Mouse (Mus musculus) liver, embryonic 12.5 days (tissue): ENCODE results near the gene Clcnka. TPM values are rescaled to one million over a fixed set of nuclear protein-coding genes. Genes with fewer than 3 reads are reported as not detected.

Experiments
- ATAC-seq: fragments of 200-750 bp; cut with Nextera tagmentation; 2 replicates; pipeline ENCODE4 v1.8.0; 2017; ENCODE audit warnings: moderate number of reproducible peaks, mild to moderate bottlenecking, moderate library complexity
- H3K27ac ChIP-seq: fragments of 300-500 bp; sonication (generic); 2 replicates; pipeline ENCODE4 v1.5.1; 2016; ENCODE audit warnings: mild to moderate bottlenecking
- H3K27me3 ChIP-seq: fragments of 300-500 bp; sonication (generic); replicated peaks from 2 replicates; pipeline ENCODE4 v1.6.1; 2016; ENCODE audit warnings: mild to moderate bottlenecking, moderate library complexity
- H3K36me3 ChIP-seq: fragments of 300-500 bp; sonication (generic); 2 replicates; pipeline ENCODE4 v1.6.1; 2016; ENCODE audit warnings: mild to moderate bottlenecking, moderate library complexity
- H3K4me1 ChIP-seq: fragments of 300-500 bp; sonication (generic); 2 replicates; pipeline ENCODE4 v1.6.1; 2016
- H3K4me2 ChIP-seq: fragments of 300-500 bp; sonication (generic); 2 replicates; pipeline ENCODE4 v1.6.1; 2016; ENCODE audit warnings: mild to moderate bottlenecking, moderate library complexity
- H3K4me3 ChIP-seq: fragments of 300-500 bp; sonication (generic); 2 replicates; pipeline ENCODE4 v1.5.1; 2016; ENCODE audit warnings: mild to moderate bottlenecking, moderate library complexity
- H3K9ac ChIP-seq: fragments of 300-500 bp; sonication (generic); 2 replicates; pipeline ENCODE4 v1.6.1; 2016; ENCODE audit warnings: mild to moderate bottlenecking, moderate library complexity
- H3K9me3 ChIP-seq: fragments of 300-500 bp; sonication (generic); replicated peaks from 2 replicates; pipeline ENCODE4 v1.6.1; 2016; ENCODE audit warnings: mild to moderate bottlenecking, moderate library complexity
- WGBS: fragments of 180-500 bp; shearing (Covaris S2); methylation state at CpG from one replicate; pipeline ENCODE4 v1.1.7; 2016; ENCODE audit not compliant: insufficient replicate concordance; 5-methylcytosine and 5-hydroxymethylcytosine counted together
- polyA plus RNA-seq: library from polyadenylated mRNA; unstranded; fragments of >200 nt; fragmentation: Nextera tagmentation; extraction: Ambion mirVana; gene quantifications from 2 replicates; pipeline ENCODE4 v1.2.1, GENCODE M21; 2016

Clcnka gene
- polyA plus RNA-seq, 1 experiment from 2014 or later, result not detected

GRCm38 (mm10) chr4:141429847-141430246 is 31.3 kb upstream of the Clcnka start:
- H3K27me3 ChIP-seq, result peaks cover 58% of the 10 kb centered on the region
- no peak overlapping the region for H3K4me3 ChIP-seq
- H3K36me3 ChIP-seq, result no peaks in the 10 kb centered on the region
- no peak overlapping the region for H3K9ac ChIP-seq
- ATAC-seq, result no peak
- H3K9me3 ChIP-seq, result no peaks in the 10 kb centered on the region
- WGBS, result 41% methylated on average over 9 of the region's 9 CpGs
- no peak overlapping the region for H3K27ac ChIP-seq
- no peak overlapping the region for H3K4me2 ChIP-seq
- H3K4me1 ChIP-seq, result peaks cover 9% of the 10 kb centered on the region; the same call in 1 of the 2 replicates

DNA sequence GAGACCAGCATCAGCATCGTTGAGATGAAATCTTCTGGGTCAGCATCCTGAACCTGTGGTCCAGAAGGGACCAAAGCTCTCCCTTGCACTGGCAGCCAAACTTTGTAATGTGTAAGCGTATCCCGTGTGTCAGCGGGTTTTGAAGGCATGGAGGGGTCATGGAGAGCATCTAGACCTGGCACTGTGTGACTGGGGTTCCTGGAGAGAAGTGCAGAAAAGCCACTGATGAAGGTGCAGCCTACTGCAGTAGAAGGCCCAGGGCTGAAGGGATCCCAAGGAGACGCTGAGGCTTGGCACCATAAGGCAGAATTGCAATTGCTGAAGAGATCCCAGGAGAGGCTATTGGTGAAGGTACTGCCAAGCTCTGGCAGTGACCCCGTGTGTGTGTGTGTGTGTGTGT is 30.9 kb upstream of the Clcnka start:
- no peak for ATAC-seq
- WGBS, result 61% methylated on average over 6 of the region's 6 CpGs
- H3K4me1 ChIP-seq, result peaks cover 9% of the 10 kb centered on the region; the same call in 1 of the 2 replicates

DNA sequence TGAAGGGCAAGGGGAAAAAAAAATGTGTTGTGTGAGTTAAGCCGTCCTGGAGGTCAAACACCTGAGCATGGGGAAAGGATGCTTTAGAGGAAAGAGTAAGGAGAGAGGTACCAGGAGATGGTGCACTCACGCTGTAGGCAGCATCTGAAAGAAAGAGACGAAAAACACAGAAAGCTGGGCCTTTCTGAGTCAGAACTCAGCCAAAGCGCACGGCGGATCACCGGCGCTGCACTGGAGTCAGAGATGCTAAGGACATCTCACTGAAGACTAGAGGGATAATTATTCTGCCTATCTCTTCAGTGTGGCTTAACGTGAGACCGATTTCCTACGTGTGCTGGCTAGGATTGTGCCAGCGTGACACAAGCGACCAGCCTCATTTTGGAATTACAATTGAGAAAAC is 29.4 kb upstream of the Clcnka start:
- Histone ChIP-seq H3K4me1 (peaks cover 9% of the 10 kb centered on the region; the same call in 1 of the 2 replicates), H3K9me3 (no peaks in the 10 kb centered on the region), H3K27ac (no peak overlapping the region), H3K36me3 (no peaks in the 10 kb centered on the region), H3K4me3 (no peak overlapping the region), H3K27me3 (peaks cover 77% of the 10 kb centered on the region), H3K9ac (no peak overlapping the region), H3K4me2 (no peak overlapping the region)
- 72% methylated on average over 13 of the region's 13 CpGs for WGBS
- no peak for ATAC-seq

More for the DNA sequence above, 30.9 kb upstream of the Clcnka start:
- peaks cover 62% of the 10 kb centered on the region for H3K27me3 ChIP-seq
- H3K4me3 ChIP-seq, result no peak overlapping the region
- H3K9ac ChIP-seq, result no peak overlapping the region
- H3K36me3 ChIP-seq, result no peaks in the 10 kb centered on the region
- H3K9me3 ChIP-seq, result no peaks in the 10 kb centered on the region
- no peak overlapping the region for H3K4me2 ChIP-seq
- no peak overlapping the region for H3K27ac ChIP-seq

DNA sequence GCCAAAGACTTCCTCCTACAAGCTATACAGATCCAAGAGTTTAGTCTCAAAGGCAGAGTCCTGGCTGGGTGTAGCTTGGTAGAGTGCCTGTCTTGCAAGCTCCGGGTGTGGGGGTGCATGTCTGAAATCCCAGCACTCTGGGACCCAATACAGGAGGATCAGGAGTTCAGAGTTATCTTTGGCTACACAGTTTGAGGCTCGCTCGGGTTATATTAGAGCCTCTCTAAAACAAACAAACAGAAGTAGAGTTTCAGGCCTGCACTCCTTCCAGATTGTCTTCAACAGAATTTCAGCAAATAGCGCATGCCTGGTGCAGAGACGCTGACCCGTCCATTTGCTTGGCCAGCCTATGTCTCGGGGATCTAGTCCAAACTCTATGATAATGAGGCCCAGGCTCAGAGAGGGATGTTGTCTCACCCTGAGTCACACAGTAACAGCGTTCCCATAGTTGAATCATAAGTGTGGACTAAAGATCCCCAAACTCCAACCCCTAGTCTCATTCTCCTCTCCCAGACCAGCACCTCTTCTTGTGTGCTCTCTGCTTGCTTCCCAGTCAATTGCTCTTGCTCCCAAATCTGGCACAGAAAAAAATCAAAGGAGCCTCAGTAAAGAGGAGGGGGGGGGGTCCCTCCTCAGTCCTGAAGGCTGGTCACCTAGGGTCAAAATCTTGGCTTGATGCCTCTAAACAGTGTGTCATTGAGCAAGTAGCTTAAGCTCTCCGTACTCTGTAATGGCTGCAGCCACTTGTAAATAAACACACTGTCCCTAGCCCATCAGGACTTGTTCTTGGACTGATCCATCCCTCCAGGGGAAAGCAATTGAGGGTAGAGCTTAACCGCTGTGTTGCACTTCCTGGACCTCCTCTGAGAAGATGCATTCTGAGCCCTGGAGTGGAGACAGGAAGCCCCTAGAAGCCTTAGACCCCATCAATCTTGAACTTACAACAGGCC is 28.5 kb upstream of the Clcnka start:
- Histone ChIP-seq H3K36me3 (no peaks in the 10 kb centered on the region), H3K9me3 (no peaks in the 10 kb centered on the region), H3K27ac (no peak overlapping the region), H3K4me1 (peaks cover 9% of the 10 kb centered on the region; the same call in 1 of the 2 replicates), H3K9ac (no peak overlapping the region), H3K4me2 (no peak overlapping the region), H3K27me3 (peaks cover 83% of the 10 kb centered on the region), H3K4me3 (no peak overlapping the region)
- WGBS, result 68% methylated on average over 10 of the region's 10 CpGs
- no peak for ATAC-seq

DNA sequence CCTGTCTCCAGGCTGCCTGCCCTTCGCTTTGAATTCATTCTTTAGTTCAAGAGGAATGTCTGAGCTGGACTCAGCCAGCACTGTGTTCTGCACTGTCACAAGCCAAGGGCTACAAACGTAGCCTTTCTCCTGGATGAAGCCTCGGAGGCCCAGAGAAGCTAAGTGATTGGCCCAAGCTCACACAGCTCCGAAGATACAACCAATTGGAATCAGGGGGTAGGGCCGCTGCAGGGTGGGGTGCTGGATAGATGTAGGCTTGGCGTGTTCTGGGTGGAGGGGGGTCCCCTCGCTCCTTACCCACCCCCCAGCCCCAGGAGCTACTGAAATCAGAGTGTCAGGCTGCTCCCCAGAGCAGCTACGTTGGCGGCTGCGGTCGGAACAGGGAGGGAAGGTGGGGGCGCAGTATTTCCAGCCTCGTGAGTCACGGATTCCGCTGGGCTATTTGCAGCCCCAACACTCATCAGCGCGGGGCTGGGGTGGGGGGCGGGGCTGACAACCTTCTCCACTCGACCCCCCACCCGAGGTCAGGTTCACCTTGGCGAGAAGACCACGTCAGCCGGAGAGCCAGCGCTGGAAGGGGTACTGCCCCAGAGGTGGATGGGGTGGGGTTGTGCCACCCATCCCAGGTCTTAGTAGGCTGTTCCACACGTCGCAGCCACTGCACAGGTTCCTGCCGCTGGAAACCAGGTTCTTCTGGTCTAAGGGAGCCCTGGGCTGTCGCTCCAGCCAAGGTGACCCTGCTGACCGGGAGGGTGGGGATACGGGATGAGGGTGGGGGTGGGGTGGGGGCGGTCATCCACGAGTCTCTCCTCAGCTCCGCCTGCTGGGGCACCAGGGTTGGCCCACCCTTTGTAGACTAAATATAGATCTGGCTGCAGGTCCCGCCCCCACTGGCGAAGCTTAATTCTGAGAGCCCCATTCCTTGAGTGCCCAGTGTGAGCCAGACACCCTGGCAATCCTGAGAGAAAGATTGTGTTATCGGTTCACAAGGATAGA is 27.3 kb upstream of the Clcnka start:
- H3K9me3 ChIP-seq, result no peaks in the 10 kb centered on the region
- no peak overlapping the region for H3K27ac ChIP-seq
- H3K9ac ChIP-seq, result peak overlapping the region; percentile 2; the same call in 1 of the 2 replicates
- 7% methylated on average over 33 of the region's 36 CpGs for WGBS
- H3K27me3 ChIP-seq, result peaks cover 86% of the 10 kb centered on the region
- peaks cover 16% of the 10 kb centered on the region for H3K4me1 ChIP-seq
- H3K4me3 ChIP-seq, result peak overlapping the region; percentile 26
- peak overlapping the region; percentile 63 for H3K4me2 ChIP-seq
- ATAC-seq, result peak; percentile 45; the same call in 1 of the 2 replicates
- H3K36me3 ChIP-seq, result no peaks in the 10 kb centered on the region

DNA sequence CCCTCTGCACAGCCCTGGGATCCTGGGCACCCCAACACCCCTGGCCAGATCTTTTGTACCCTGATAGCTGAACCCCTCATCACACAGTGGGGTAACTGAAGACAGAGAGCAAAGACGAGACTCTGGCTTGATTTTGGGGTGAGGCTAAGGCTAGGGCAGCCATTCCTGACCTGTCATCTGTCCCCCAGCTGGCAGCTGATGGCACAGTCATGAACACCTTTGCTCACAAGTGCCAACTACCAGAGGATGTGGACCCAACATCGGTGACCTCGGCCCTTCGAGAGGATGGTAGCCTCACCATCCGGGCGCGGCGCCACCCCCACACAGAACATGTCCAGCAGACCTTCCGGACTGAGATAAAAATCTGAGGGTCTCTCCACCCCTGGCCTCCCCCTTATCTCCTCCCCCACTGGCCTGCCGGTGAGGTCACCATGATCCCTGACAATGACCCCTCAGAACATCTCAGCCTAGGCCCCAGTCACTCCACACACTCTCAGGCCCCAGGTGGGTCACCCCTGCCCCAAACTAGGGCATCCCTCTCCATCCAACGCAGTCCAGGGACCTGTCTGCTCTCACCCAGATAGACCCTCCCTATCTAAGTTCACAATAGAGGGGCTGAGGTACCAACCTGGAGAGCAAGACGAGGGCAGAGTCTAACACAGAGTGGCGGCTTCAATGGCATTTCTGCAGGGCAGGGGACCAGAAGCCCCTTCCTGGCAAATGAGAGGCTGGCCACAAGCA is 25.3 kb upstream of the Clcnka start:
- 68% methylated on average over 13 of the region's 13 CpGs for WGBS
- no peaks in the 10 kb centered on the region for H3K9me3 ChIP-seq
- no peak for ATAC-seq
- no peak overlapping the region for H3K9ac ChIP-seq
- H3K36me3 ChIP-seq, result no peaks in the 10 kb centered on the region
- no peak overlapping the region for H3K4me3 ChIP-seq
- no peak overlapping the region for H3K27ac ChIP-seq
- no peak overlapping the region for H3K4me2 ChIP-seq
- peaks cover 94% of the 10 kb centered on the region for H3K27me3 ChIP-seq
- peaks cover 26% of the 10 kb centered on the region for H3K4me1 ChIP-seq

GRCm38 (mm10) chr4:141423288-141423687 is 24.8 kb upstream of the Clcnka start:
- H3K4me3 ChIP-seq, result no peak overlapping the region
- no peak overlapping the region for H3K4me2 ChIP-seq
- peaks cover 88% of the 10 kb centered on the region for H3K27me3 ChIP-seq
- no peak for ATAC-seq
- H3K4me1 ChIP-seq, result peaks cover 26% of the 10 kb centered on the region
- WGBS, result 69% methylated on average over 5 of the region's 5 CpGs
- H3K36me3 ChIP-seq, result no peaks in the 10 kb centered on the region
- H3K27ac ChIP-seq, result no peak overlapping the region
- no peak overlapping the region for H3K9ac ChIP-seq
- no peaks in the 10 kb centered on the region for H3K9me3 ChIP-seq

DNA sequence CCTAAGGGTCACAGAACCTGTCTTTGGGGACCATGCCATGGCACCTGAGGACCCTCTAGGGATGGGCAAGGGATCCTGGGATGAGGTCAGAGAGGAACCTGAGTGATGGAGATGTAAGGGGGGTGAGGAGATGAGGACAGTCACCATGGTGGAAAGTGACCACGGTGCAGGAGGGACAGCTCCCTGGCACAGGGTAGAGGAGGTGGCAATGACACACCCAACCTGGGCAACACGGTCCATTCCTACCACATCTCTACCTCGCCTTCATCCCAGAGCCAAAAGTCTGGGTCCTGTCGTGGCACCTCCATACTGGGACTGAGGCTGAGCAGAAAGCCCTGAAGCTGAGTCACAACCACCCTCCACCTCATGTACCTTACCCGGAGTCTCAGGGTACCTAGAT is 24.3 kb upstream of the Clcnka start:
- ATAC-seq, result no peak
- 59% methylated on average over 5 of the region's 5 CpGs for WGBS
- Histone ChIP-seq H3K4me3 (no peak overlapping the region), H3K4me2 (no peak overlapping the region), H3K27me3 (peaks cover 84% of the 10 kb centered on the region), H3K36me3 (no peaks in the 10 kb centered on the region), H3K9me3 (no peaks in the 10 kb centered on the region), H3K27ac (no peak overlapping the region), H3K9ac (no peak overlapping the region), H3K4me1 (peaks cover 26% of the 10 kb centered on the region)

- Histone ChIP-seq H3K9ac (no peak overlapping the region), H3K4me1 (peaks cover 26% of the 10 kb centered on the region), H3K4me2 (no peak overlapping the region), H3K27me3 (peaks cover 71% of the 10 kb centered on the region), H3K27ac (no peak overlapping the region), H3K4me3 (no peak overlapping the region), H3K36me3 (no peaks in the 10 kb centered on the region), H3K9me3 (no peaks in the 10 kb centered on the region)
- no peak for ATAC-seq
- 58% methylated on average over 14 of the region's 14 CpGs for WGBS
Measured at GRCm38 (mm10) chr4:141421423-141421822, 22.9 kb upstream of the Clcnka start.

- Histone ChIP-seq H3K4me3 (no peak overlapping the region), H3K4me1 (peaks cover 23% of the 10 kb centered on the region), H3K9me3 (no peaks in the 10 kb centered on the region), H3K27ac (no peak overlapping the region), H3K9ac (no peak overlapping the region), H3K4me2 (no peak overlapping the region), H3K36me3 (no peaks in the 10 kb centered on the region), H3K27me3 (peaks cover 66% of the 10 kb centered on the region)
- WGBS, result 33% methylated on average over 9 of the region's 9 CpGs
- no peak for ATAC-seq
Measured at GRCm38 (mm10) chr4:141420886-141421285, 22.4 kb upstream of the Clcnka start.

GRCm38 (mm10) chr4:141420192-141420829 is 21.8 kb upstream of the Clcnka start, which contains the start of gene Hspb7:
TSS of gene Hspb7 (plus strand) at chr4:141420779.
- Histone ChIP-seq H3K9ac (no peak within 1 kb of the TSS), H3K36me3 (no peaks in the 10 kb centered on the region), H3K9me3 (no peaks in the 10 kb centered on the region), H3K27me3 (peaks cover 60% of the 10 kb centered on the region), H3K4me1 (peaks cover 17% of the 10 kb centered on the region), H3K4me3 (no peak within 1 kb of the TSS), H3K4me2 (no peak within 1 kb of the TSS), H3K27ac (no peak within 1 kb of the TSS)
- no peak for ATAC-seq
- 49% methylated on average over 9 of the region's 9 CpGs for WGBS
